Mouse (Mus musculus) C2C12 (cell line): ENCODE measurements around the gene Mocs2. TPM values are rescaled to one million over a fixed set of nuclear protein-coding genes. Genes with fewer than 3 reads are reported as not detected.

Experiments used
- H3K27me3 ChIP-seq: one replicate; pipeline ENCODE4 v1.6.1; 2011; ENCODE audit not compliant: control insufficient read depth, insufficient read depth, insufficient read length
- H3K36me3 ChIP-seq: one replicate; pipeline ENCODE4 v1.6.1; 2011; ENCODE audit not compliant: control insufficient read depth, insufficient read depth
- H3K4me3 ChIP-seq: one replicate; pipeline ENCODE4 v1.5.1; 2011; ENCODE audit warnings: mild to moderate bottlenecking, control low read depth; ENCODE audit not compliant: poor library complexity, insufficient read depth, severe bottlenecking
- H3K79me2 ChIP-seq: one replicate; pipeline ENCODE4 v1.6.1; 2011; ENCODE audit not compliant: control insufficient read depth, insufficient read depth
- H3K79me3 ChIP-seq: one replicate; pipeline ENCODE4 v1.6.1; 2011; ENCODE audit warnings: low read depth, control low read depth
- H3ac ChIP-seq: one replicate; pipeline ENCODE3; 2011; ENCODE audit warnings: low read depth; ENCODE audit not compliant: control insufficient read depth, insufficient read length
- CEBPB ChIP-seq: IDR thresholded peaks from one replicate; pipeline ENCODE4 v1.6.1; 2011; ENCODE audit warnings: low read depth, mild to moderate bottlenecking, control low read depth, moderate library complexity
- CTCF ChIP-seq: IDR thresholded peaks from one replicate; pipeline ENCODE4 v1.5.1; 2011; ENCODE audit not compliant: control insufficient read depth, insufficient read depth, insufficient read length
- FOSL1 ChIP-seq: IDR thresholded peaks from one replicate; pipeline ENCODE4 v1.8.0; 2011; ENCODE audit warnings: mild to moderate bottlenecking, low read length; ENCODE audit not compliant: poor library complexity, insufficient read depth, severe bottlenecking
- MAX ChIP-seq: IDR thresholded peaks from one replicate; pipeline ENCODE4 v1.6.1; 2011; ENCODE audit warnings: mild to moderate bottlenecking, control low read depth
- MYOD1 ChIP-seq: IDR thresholded peaks from one replicate; pipeline ENCODE4 v1.6.1; 2011; ENCODE audit warnings: low read depth; ENCODE audit not compliant: control insufficient read depth, insufficient read length
- MYOG ChIP-seq: IDR thresholded peaks from one replicate; pipeline ENCODE4 v1.6.1; 2011; ENCODE audit not compliant: control insufficient read depth, insufficient read length; ENCODE audit errors: extremely low read depth
- USF1 ChIP-seq: IDR thresholded peaks from one replicate; pipeline ENCODE4 v1.6.1; 2011; ENCODE audit warnings: low read depth, mild to moderate bottlenecking, control low read depth, moderate library complexity
- polyA plus RNA-seq: library from polyadenylated mRNA; unstranded; fragments of >200 nt; fragmentation: generic; extraction: Trizol; gene quantifications from one replicate; pipeline ENCODE4 v1.2.1, GENCODE M21; 2012; ENCODE audit warnings: missing spikeins

Mocs2 gene
- polyA plus RNA-seq, 1 experiment = 28.2 TPM

DNA sequence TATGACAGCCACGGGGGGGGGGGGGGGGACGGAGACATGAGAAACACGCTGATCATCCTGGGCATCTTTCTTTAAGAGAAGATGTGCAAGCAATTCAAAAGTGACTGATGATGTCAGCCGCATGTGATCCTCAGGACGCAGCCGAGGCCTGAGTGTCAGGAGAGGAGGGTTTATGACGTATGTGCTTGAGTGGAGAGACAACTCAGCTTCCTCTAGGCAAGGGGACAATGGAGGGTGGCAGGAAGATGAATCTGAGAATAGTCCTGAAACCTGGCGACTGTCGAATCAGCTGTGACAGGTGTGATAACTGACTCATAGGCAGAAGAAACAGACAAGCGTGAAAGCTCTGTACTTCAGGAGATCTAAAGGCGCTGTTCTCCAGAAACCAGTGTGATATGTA is 60.6 kb downstream of the Mocs2 start:
- no peak overlapping the region for H3K4me3 ChIP-seq
- no peaks in the 10 kb centered on the region for H3K36me3 ChIP-seq
- no peaks in the 10 kb centered on the region for H3K79me3 ChIP-seq
- TF ChIP-seq USF1 (no peak), FOSL1 (no peak), MYOG (no peak), CEBPB (no peak), CTCF (no peak), MAX (no peak), MYOD1 (no peak)
- H3K27me3 ChIP-seq = no peaks in the 10 kb centered on the region
- H3K79me2 ChIP-seq = no peaks in the 10 kb centered on the region
- H3ac ChIP-seq = no peak overlapping the region

Other genes starting within 250 kb of the Mocs2 start
- gene Itga2, start 113.9 kb downstream of the Mocs2 start, polyA plus RNA-seq = 0.01 TPM